Mouse (Mus musculus) WW6 (cell line): ENCODE measurements at regions not wholly inside any gene's neighbourhood (a gene's known extent, or its start where the extent isn't known, plus 50 kb on each side); places are given as distances from the start of the nearest gene placed in this dataset.

Experiments
- DNase-seq: peaks from one replicate; pipeline ENCODE4 v3.0.0-alpha.2; 2013; ENCODE audit warnings: low read depth, low spot score

GRCm38 (mm10) chr8:34495974-34496373 lies 384.4 kb upstream of the Gm10131 start:
- no peak for DNase-seq

GRCm38 (mm10) chr8:34488746-34489400 lies 377.3 kb upstream of the Gm10131 start:
- DNase-seq: no peak

- DNase-seq: no peak
Measured at GRCm38 (mm10) chr8:34486433-34487096, 375.0 kb upstream of the Gm10131 start.

GRCm38 (mm10) chr8:34485905-34486304 lies 374.4 kb upstream of the Gm10131 start:
- no peak for DNase-seq

GRCm38 (mm10) chr8:34485346-34485745 lies 373.8 kb upstream of the Gm10131 start:
- DNase-seq: no peak

GRCm38 (mm10) chr8:34484551-34485335 lies 373.2 kb upstream of the Gm10131 start:
- DNase-seq: peak; percentile 18

GRCm38 (mm10) chr8:34483212-34483611 lies 371.7 kb upstream of the Gm10131 start:
- no peak for DNase-seq

GRCm38 (mm10) chr8:34482676-34483075 lies 371.1 kb upstream of the Gm10131 start:
- no peak for DNase-seq

GRCm38 (mm10) chr8:34480496-34480895 lies 369.0 kb upstream of the Gm10131 start:
- no peak for DNase-seq

GRCm38 (mm10) chr8:34478891-34479290 lies 367.4 kb upstream of the Gm10131 start:
- no peak for DNase-seq

GRCm38 (mm10) chr8:34478465-34478864 lies 366.9 kb upstream of the Gm10131 start:
- DNase-seq: no peak

- no peak for DNase-seq
Measured at GRCm38 (mm10) chr8:34476146-34476820, 364.7 kb upstream of the Gm10131 start.

GRCm38 (mm10) chr8:34474593-34474992 lies 363.1 kb upstream of the Gm10131 start:
- no peak for DNase-seq

GRCm38 (mm10) chr8:34473769-34474168 lies 362.2 kb upstream of the Gm10131 start:
- DNase-seq: no peak

GRCm38 (mm10) chr8:34473301-34473700 lies 361.8 kb upstream of the Gm10131 start:
- DNase-seq: no peak

- no peak for DNase-seq
Measured at GRCm38 (mm10) chr8:34472846-34473245, 361.3 kb upstream of the Gm10131 start.

GRCm38 (mm10) chr8:34472434-34472833 lies 360.9 kb upstream of the Gm10131 start:
- DNase-seq: no peak

- no peak for DNase-seq
Measured at GRCm38 (mm10) chr8:34469091-34469490, 357.6 kb upstream of the Gm10131 start.

GRCm38 (mm10) chr8:34466786-34467364 lies 355.3 kb upstream of the Gm10131 start:
- no peak for DNase-seq

- no peak for DNase-seq
Measured at GRCm38 (mm10) chr8:34465398-34465797, 353.9 kb upstream of the Gm10131 start.

GRCm38 (mm10) chr8:34462262-34462661 lies 350.7 kb upstream of the Gm10131 start:
- DNase-seq: no peak

- no peak for DNase-seq
Measured at GRCm38 (mm10) chr8:34458300-34458699, 346.8 kb upstream of the Gm10131 start.
